Mouse (Mus musculus) hindbrain, embryonic 13.5 days (tissue): ENCODE measurements around the gene Rnf138rt1. TPM values are rescaled to one million over a fixed set of nuclear protein-coding genes. Genes with fewer than 3 reads are reported as not detected.

Experiments
- ATAC-seq: fragments of 200-750 bp; cut with Nextera tagmentation; 2 replicates; pipeline ENCODE4 v1.8.0; 2017; ENCODE audit warnings: moderate TSS enrichment; ENCODE audit not compliant: low FRiP score
- H3K27ac ChIP-seq: fragments of 300-500 bp; sonication (generic); 2 replicates; pipeline ENCODE4 v1.5.1; 2015; ENCODE audit warnings: inconsistent platforms, mild to moderate bottlenecking, moderate library complexity
- H3K27me3 ChIP-seq: fragments of 300-500 bp; sonication (generic); 2 replicates; pipeline ENCODE4 v1.6.1; 2015; ENCODE audit warnings: mild to moderate bottlenecking, inconsistent platforms
- H3K36me3 ChIP-seq: fragments of 300-500 bp; sonication (generic); 2 replicates; pipeline ENCODE4 v1.6.1; 2015; ENCODE audit warnings: mild to moderate bottlenecking, inconsistent platforms
- H3K4me1 ChIP-seq: fragments of 300-500 bp; sonication (generic); replicated peaks from 2 replicates; pipeline ENCODE4 v1.6.1; 2015; ENCODE audit warnings: inconsistent platforms
- H3K4me2 ChIP-seq: fragments of 300-500 bp; sonication (generic); 2 replicates; pipeline ENCODE4 v1.6.1; 2015; ENCODE audit warnings: inconsistent platforms, mild to moderate bottlenecking, moderate library complexity
- H3K4me3 ChIP-seq: fragments of 300-500 bp; sonication (generic); 2 replicates; pipeline ENCODE4 v1.5.1; 2015; ENCODE audit warnings: mild to moderate bottlenecking, inconsistent platforms
- H3K9ac ChIP-seq: fragments of 300-500 bp; sonication (generic); 2 replicates; pipeline ENCODE4 v1.6.1; 2015; ENCODE audit warnings: mild to moderate bottlenecking, inconsistent platforms
- H3K9me3 ChIP-seq: fragments of 300-500 bp; sonication (generic); 2 replicates; pipeline ENCODE4 v1.6.1; 2016; ENCODE audit warnings: inconsistent platforms
- WGBS: fragments of 180-500 bp; shearing (Covaris S2); methylation state at CpG from one replicate; pipeline ENCODE4 v1.1.7; 2015; 5-methylcytosine and 5-hydroxymethylcytosine counted together
- polyA plus RNA-seq: library from polyadenylated mRNA; unstranded; fragments of >200 nt; fragmentation: Nextera tagmentation; extraction: Ambion mirVana; gene quantifications from 2 replicates; pipeline ENCODE4 v1.2.1, GENCODE M21; 2015

The Rnf138rt1 gene
- polyA plus RNA-seq, result 2.3 and 2.6 TPM in 2 replicates

- H3K4me1 ChIP-seq, result no peaks in the 10 kb centered on the region
- no peaks in the 10 kb centered on the region for H3K9me3 ChIP-seq
- 25% methylated on average over 42 of the region's 42 CpGs for WGBS
- ATAC-seq, result peak; percentile 84
- peaks cover 48% of the 10 kb centered on the region for H3K27me3 ChIP-seq
- H3K4me3 ChIP-seq, result peak within 1 kb of the TSS; percentile 45
- no peaks in the 10 kb centered on the region for H3K36me3 ChIP-seq
- peak within 1 kb of the TSS; percentile 63 for H3K4me2 ChIP-seq
- H3K27ac ChIP-seq, result no peak within 1 kb of the TSS
- H3K9ac ChIP-seq, result peak within 1 kb of the TSS; percentile 62
Observed at GRCm38 (mm10) chrX:163760617-163761434, at the start of gene Rnf138rt1. TSS of gene Rnf138rt1 (minus strand) at chrX:163761329.

DNA sequence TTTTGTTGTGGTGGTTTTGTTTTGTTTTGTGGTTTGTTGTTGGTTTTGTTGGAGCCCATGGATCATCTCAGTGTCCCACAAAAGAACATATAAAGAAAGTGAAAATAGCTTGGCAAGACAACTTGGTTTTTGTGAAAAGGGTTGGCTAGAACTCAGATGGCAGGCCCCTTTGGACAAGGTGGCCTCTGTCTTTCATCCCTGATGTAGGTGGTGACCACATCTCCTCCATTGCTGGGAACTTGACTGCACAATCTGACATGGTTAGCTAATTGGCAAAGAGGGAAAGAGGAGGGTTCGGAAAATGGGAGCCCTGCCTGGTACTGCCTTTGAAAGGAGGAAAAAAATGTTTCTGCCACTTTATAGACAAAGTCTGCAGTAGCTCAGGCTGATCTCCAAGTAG is 46.1 kb upstream of the Rnf138rt1 start:
- H3K27me3 ChIP-seq, result peaks cover 16% of the 10 kb centered on the region; the same call in 1 of the 2 replicates
- H3K27ac ChIP-seq, result no peak overlapping the region
- no peak overlapping the region for H3K4me2 ChIP-seq
- H3K9ac ChIP-seq, result no peak overlapping the region
- WGBS, result 76% methylated on average over 1 of the region's 1 CpGs
- no peaks in the 10 kb centered on the region for H3K9me3 ChIP-seq
- H3K4me1 ChIP-seq, result no peaks in the 10 kb centered on the region
- ATAC-seq, result no peak
- H3K4me3 ChIP-seq, result no peak overlapping the region
- H3K36me3 ChIP-seq, result no peaks in the 10 kb centered on the region

DNA sequence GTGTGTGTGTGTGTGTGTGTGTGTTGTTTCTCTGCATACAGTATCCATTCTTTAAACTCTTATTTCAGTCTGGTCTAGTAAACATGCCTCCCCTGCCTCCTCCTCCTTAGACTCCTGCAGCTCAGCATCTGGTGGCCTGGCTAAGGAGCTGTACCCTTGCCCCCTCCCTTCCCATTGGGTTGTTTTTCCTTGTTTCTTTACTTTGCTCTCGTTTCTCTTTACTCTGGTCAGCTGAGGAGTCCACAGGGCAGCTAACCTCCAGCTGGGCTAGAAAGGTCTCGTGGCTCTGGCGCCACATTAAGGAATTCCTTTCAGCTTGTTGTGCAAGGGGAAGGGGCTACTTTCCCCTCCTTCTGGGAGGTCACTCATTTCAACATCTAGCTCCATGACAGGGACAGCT is 5.2 kb upstream of the Rnf138rt1 start:
- WGBS, result 33% methylated on average over 3 of the region's 3 CpGs
- ATAC-seq, result no peak
- Histone ChIP-seq H3K9me3 (no peaks in the 10 kb centered on the region), H3K27ac (no peak overlapping the region), H3K27me3 (peaks cover 46% of the 10 kb centered on the region; the same call in 1 of the 2 replicates), H3K4me1 (no peaks in the 10 kb centered on the region), H3K4me3 (no peak overlapping the region), H3K9ac (no peak overlapping the region), H3K4me2 (no peak overlapping the region), H3K36me3 (no peaks in the 10 kb centered on the region)

- Histone ChIP-seq H3K4me3 (peak overlapping the region; percentile 45), H3K4me2 (peak overlapping the region; percentile 63), H3K9me3 (no peaks in the 10 kb centered on the region), H3K4me1 (no peaks in the 10 kb centered on the region), H3K27me3 (peaks cover 47% of the 10 kb centered on the region), H3K27ac (no peak overlapping the region), H3K36me3 (no peaks in the 10 kb centered on the region), H3K9ac (peak overlapping the region; percentile 62)
- whole genome bisulfite sequencing, result 29% methylated on average over 10 of the region's 10 CpGs
- ATAC-seq, result peak; percentile 5; the same call in 1 of the 2 replicates
Observed at GRCm38 (mm10) chrX:163761435-163761828, 303 bp upstream of the Rnf138rt1 start.

DNA sequence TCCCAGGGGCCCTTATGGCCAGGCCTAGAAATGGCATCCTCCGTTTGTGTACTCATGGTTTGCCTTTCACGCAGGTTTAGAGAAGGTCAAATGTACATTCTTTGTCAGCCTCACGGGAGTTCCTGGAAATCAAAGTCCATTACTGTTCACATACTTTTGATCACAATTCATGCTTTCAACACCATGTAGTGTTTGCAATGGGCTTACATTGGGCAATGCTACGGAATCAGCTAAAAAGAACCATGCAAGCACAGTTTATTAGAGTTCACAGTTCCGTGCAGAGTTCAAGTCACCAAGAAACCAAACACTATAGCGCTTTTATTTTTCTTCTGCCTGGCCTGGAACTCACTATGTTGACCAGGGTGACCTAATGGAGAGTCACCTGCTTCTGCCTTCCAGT is 15.1 kb downstream of the Rnf138rt1 start:
- Histone ChIP-seq H3K36me3 (no peaks in the 10 kb centered on the region), H3K4me2 (no peak overlapping the region), H3K9me3 (no peaks in the 10 kb centered on the region), H3K27me3 (peaks cover 14% of the 10 kb centered on the region; the same call in 1 of the 2 replicates), H3K9ac (no peak overlapping the region), H3K27ac (no peak overlapping the region), H3K4me1 (no peaks in the 10 kb centered on the region), H3K4me3 (no peak overlapping the region)
- no peak for ATAC-seq
- 88% methylated on average over 6 of the region's 6 CpGs for WGBS

GRCm38 (mm10) chrX:163743896-163744295 is 17.2 kb downstream of the Rnf138rt1 start:
- 75% methylated on average over 2 of the region's 2 CpGs for WGBS
- Histone ChIP-seq H3K4me1 (no peaks in the 10 kb centered on the region), H3K36me3 (no peaks in the 10 kb centered on the region), H3K9me3 (no peaks in the 10 kb centered on the region), H3K27me3 (peaks cover 9% of the 10 kb centered on the region; the same call in 1 of the 2 replicates), H3K4me2 (no peak overlapping the region), H3K9ac (no peak overlapping the region), H3K4me3 (no peak overlapping the region), H3K27ac (no peak overlapping the region)
- ATAC-seq, result no peak

DNA sequence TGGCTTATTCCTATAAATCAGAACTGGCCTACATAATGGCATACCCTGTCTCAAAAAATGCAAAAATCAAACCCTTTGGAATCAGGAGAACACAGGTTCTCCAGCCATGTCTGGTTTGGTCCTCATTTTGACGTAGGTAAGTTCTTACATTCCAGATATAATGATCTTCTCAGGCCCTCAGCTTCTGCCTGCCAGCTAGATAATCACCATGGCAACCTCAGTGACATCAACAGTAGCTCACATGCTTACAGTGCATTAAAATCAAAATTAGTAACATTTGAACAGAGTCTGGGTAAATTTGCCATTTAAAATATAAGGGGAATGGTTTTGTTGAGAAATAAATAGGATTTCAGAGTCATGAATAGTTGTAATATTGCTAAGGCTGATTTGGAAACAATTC is 22.2 kb downstream of the Rnf138rt1 start:
- ATAC-seq, result no peak
- H3K27ac ChIP-seq, result no peak overlapping the region

DNA sequence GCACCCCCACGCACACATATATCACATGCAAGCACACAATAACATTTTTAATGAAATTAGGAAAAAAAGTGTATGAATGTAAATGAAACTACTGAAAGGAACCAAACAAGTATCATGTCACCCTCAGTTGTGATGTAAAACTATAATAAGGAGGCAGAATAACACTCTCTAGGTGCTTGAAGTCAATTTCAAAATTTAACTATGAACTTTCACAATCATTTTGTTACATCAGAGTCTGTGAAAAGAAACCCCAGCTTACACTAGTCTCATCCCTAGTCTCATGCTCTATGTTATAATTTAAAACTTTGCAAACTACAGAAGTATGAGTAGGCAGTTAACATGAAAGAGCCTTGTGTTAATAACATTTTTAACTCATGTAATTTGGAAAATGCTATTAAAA is 27.0 kb downstream of the Rnf138rt1 start:
- no peaks in the 10 kb centered on the region for H3K4me1 ChIP-seq
- no peak for ATAC-seq
- H3K4me3 ChIP-seq, result no peak overlapping the region
- no peaks in the 10 kb centered on the region for H3K9me3 ChIP-seq
- no peak overlapping the region for H3K4me2 ChIP-seq
- no peaks in the 10 kb centered on the region for H3K36me3 ChIP-seq
- H3K9ac ChIP-seq, result no peak overlapping the region
- no peak overlapping the region for H3K27ac ChIP-seq
- H3K27me3 ChIP-seq, result peaks cover 8% of the 10 kb centered on the region; the same call in 1 of the 2 replicates
- 100% methylated on average over 1 of the region's 1 CpGs for WGBS

More for the DNA sequence above, 22.2 kb downstream of the Rnf138rt1 start:
- Histone ChIP-seq H3K27me3 (peaks cover 10% of the 10 kb centered on the region; the same call in 1 of the 2 replicates), H3K36me3 (no peaks in the 10 kb centered on the region), H3K9ac (no peak overlapping the region), H3K4me1 (no peaks in the 10 kb centered on the region), H3K9me3 (no peaks in the 10 kb centered on the region), H3K4me2 (no peak overlapping the region), H3K4me3 (no peak overlapping the region)
- WGBS, result 48% methylated on average over 1 of the region's 1 CpGs

DNA sequence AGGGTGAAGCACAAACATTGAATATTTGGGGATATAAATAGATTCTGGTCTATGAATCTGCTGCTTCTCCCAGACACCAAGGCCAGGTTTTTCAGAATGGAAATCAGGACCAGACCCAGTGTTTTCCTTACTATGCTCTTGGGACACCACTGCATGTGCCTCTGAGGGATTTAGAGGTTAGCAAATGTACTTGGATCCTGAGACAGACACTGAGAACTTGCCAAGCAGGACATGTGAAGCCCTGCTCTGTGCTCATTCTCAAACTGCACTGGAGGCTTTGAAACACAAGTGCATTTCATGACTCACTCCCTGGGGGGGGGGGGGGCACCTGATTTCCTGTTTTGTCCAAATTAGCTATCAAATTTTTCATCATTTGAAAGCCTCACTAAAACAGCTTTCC is 37.5 kb downstream of the Rnf138rt1 start:
- H3K4me1 ChIP-seq, result no peaks in the 10 kb centered on the region
- H3K36me3 ChIP-seq, result no peaks in the 10 kb centered on the region
- no peaks in the 10 kb centered on the region for H3K9me3 ChIP-seq
- peaks cover 19% of the 10 kb centered on the region; the same call in 1 of the 2 replicates for H3K27me3 ChIP-seq
- H3K27ac ChIP-seq, result no peak overlapping the region
- ATAC-seq, result no peak
- H3K9ac ChIP-seq, result no peak overlapping the region
- H3K4me3 ChIP-seq, result no peak overlapping the region
- H3K4me2 ChIP-seq, result peak overlapping the region; percentile 39

- ATAC-seq, result peak; percentile 59; the same call in 1 of the 2 replicates
- Histone ChIP-seq H3K27me3 (peaks cover 19% of the 10 kb centered on the region; the same call in 1 of the 2 replicates), H3K36me3 (no peaks in the 10 kb centered on the region), H3K27ac (peak overlapping the region; percentile 23; the same call in 1 of the 2 replicates), H3K9ac (no peak overlapping the region; the same call in 1 of the 2 replicates), H3K9me3 (no peaks in the 10 kb centered on the region), H3K4me2 (peak overlapping the region; percentile 39), H3K4me3 (no peak overlapping the region), H3K4me1 (no peaks in the 10 kb centered on the region)
- 28% methylated on average over 12 of the region's 12 CpGs for WGBS
Observed at GRCm38 (mm10) chrX:163722785-163723577, 38.1 kb downstream of the Rnf138rt1 start.

DNA sequence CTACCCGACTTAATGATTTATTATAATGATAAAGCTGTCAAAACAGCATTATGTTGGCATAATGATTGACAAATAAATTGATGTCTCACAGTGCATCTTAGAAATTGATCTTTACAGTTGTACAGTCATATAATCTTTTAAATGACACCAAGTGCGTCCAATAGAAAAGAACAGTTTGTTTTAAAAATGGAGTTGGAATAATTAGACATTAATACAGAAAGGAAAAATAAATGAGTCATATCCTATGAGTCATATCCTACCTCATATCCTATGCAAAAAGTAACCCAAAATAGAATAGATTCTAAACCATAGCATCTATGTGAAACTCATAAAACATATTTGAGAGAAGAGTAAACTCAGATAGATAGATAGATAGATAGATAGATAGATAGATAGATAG is 40.5 kb downstream of the Rnf138rt1 start:
- no peak for ATAC-seq
- peaks cover 14% of the 10 kb centered on the region; the same call in 1 of the 2 replicates for H3K27me3 ChIP-seq
- H3K9me3 ChIP-seq, result no peaks in the 10 kb centered on the region
- no peak overlapping the region for H3K4me3 ChIP-seq
- no peaks in the 10 kb centered on the region for H3K4me1 ChIP-seq
- no peak overlapping the region for H3K4me2 ChIP-seq
- no peaks in the 10 kb centered on the region for H3K36me3 ChIP-seq
- WGBS, result 71% methylated on average over 2 of the region's 2 CpGs
- no peak overlapping the region for H3K9ac ChIP-seq
- H3K27ac ChIP-seq, result no peak overlapping the region
